Mouse (Mus musculus) forebrain, embryonic 11.5 days (tissue): ENCODE data around the gene Stk10. TPM values are rescaled to one million over a fixed set of nuclear protein-coding genes. Genes with fewer than 3 reads are reported as not detected.

Source experiments
- ATAC-seq: fragments of 200-750 bp; cut with Nextera tagmentation; replicated peaks from 2 replicates; pipeline ENCODE4 v1.8.0; 2017; ENCODE audit warnings: moderate TSS enrichment; ENCODE audit not compliant: low FRiP score
- DNase-seq: peaks from one replicate; pipeline ENCODE4 v3.0.0-alpha.2; 2017; ENCODE audit warnings: low spot score
- H3K27ac ChIP-seq: fragments of 300-500 bp; sonication (generic); 2 replicates; pipeline ENCODE4 v1.5.1; 2014; ENCODE audit warnings: low read depth, low read length
- H3K27me3 ChIP-seq: fragments of 300-500 bp; sonication (generic); 2 replicates; pipeline ENCODE4 v1.6.1; 2014; ENCODE audit warnings: mild to moderate bottlenecking, low read length, mixed read lengths; ENCODE audit not compliant: control insufficient read depth, insufficient read depth
- H3K36me3 ChIP-seq: fragments of 300-500 bp; sonication (generic); 2 replicates; pipeline ENCODE4 v1.6.1; 2014; ENCODE audit warnings: mild to moderate bottlenecking, low read length, moderate library complexity, mixed read lengths; ENCODE audit not compliant: control insufficient read depth, insufficient read depth
- H3K4me1 ChIP-seq: fragments of 300-500 bp; sonication (generic); replicated peaks from 2 replicates; pipeline ENCODE4 v1.6.1; 2014; ENCODE audit warnings: low read length, mixed read lengths; ENCODE audit not compliant: control insufficient read depth, insufficient read depth
- H3K4me2 ChIP-seq: fragments of 300-500 bp; sonication (generic); 2 replicates; pipeline ENCODE4 v1.6.1; 2014; ENCODE audit warnings: low read depth, mild to moderate bottlenecking, low read length, moderate library complexity, mixed read lengths; ENCODE audit not compliant: severe bottlenecking
- H3K4me3 ChIP-seq: fragments of 300-500 bp; sonication (generic); 2 replicates; pipeline ENCODE4 v1.5.1; 2014; ENCODE audit warnings: low read depth, low read length
- H3K9ac ChIP-seq: fragments of 300-500 bp; sonication (generic); 2 replicates; pipeline ENCODE4 v1.6.1; 2014; ENCODE audit warnings: low read length
- H3K9me3 ChIP-seq: fragments of 300-500 bp; sonication (generic); 2 replicates; pipeline ENCODE4 v1.6.1; 2016; ENCODE audit warnings: low read length, mixed read lengths; ENCODE audit not compliant: control insufficient read depth
- WGBS: fragments of 180-500 bp; shearing (Covaris S2); extraction: QIAGEN DNeasy Blood & Tissue Kit; methylation state at CpG from one replicate; pipeline ENCODE4 v1.1.7; 2014; 5-methylcytosine and 5-hydroxymethylcytosine counted together
- polyA plus RNA-seq: library from polyadenylated mRNA; unstranded; fragments of >200 nt; fragmentation: Nextera tagmentation; extraction: Ambion mirVana; gene quantifications from 2 replicates; pipeline ENCODE4 v1.2.1, GENCODE M21; 2014

Gene Stk10
- polyA plus RNA-seq, 1 experiment from 2014 or later, result 1.4 TPM

- H3K9me3 ChIP-seq, result no peaks in the 10 kb centered on the region
- no peaks in the 10 kb centered on the region for H3K36me3 ChIP-seq
- H3K4me3 ChIP-seq, result no peak overlapping the region
- no peak overlapping the region for H3K4me2 ChIP-seq
- no peak overlapping the region for H3K9ac ChIP-seq
- H3K27ac ChIP-seq, result no peak overlapping the region
- no peaks in the 10 kb centered on the region for H3K27me3 ChIP-seq
- no peak for DNase-seq
- ATAC-seq, result no peak
- no peaks in the 10 kb centered on the region; the same call in 1 of the 2 replicates for H3K4me1 ChIP-seq
- 93% methylated on average over 12 of the region's 12 CpGs for WGBS
Measured at GRCm38 (mm10) chr11:32555103-32555689, 22.1 kb downstream of the Stk10 start.

- H3K27ac ChIP-seq, result no peak overlapping the region
Measured at GRCm38 (mm10) chr11:32556333-32556990, 23.4 kb downstream of the Stk10 start.

GRCm38 (mm10) chr11:32558026-32558425, 24.9 kb downstream of the Stk10 start:
- Histone ChIP-seq H3K27me3 (no peaks in the 10 kb centered on the region), H3K4me1 (no peaks in the 10 kb centered on the region), H3K27ac (no peak overlapping the region), H3K9me3 (no peaks in the 10 kb centered on the region), H3K4me3 (no peak overlapping the region), H3K36me3 (no peaks in the 10 kb centered on the region), H3K4me2 (no peak overlapping the region), H3K9ac (no peak overlapping the region)
- ATAC-seq (no peak), DNase-seq (no peak)
- WGBS, result 96% methylated on average over 4 of the region's 4 CpGs

More at GRCm38 (mm10) chr11:32556333-32556990, 23.4 kb downstream of the Stk10 start:
- H3K27me3 ChIP-seq, result no peaks in the 10 kb centered on the region
- WGBS, result 74% methylated on average over 10 of the region's 10 CpGs
- DNase-seq (no peak), ATAC-seq (no peak)
- no peaks in the 10 kb centered on the region for H3K36me3 ChIP-seq
- no peak overlapping the region for H3K9ac ChIP-seq
- H3K4me2 ChIP-seq, result no peak overlapping the region
- no peaks in the 10 kb centered on the region for H3K9me3 ChIP-seq
- H3K4me3 ChIP-seq, result no peak overlapping the region
- H3K4me1 ChIP-seq, result no peaks in the 10 kb centered on the region; the same call in 1 of the 2 replicates

DNA sequence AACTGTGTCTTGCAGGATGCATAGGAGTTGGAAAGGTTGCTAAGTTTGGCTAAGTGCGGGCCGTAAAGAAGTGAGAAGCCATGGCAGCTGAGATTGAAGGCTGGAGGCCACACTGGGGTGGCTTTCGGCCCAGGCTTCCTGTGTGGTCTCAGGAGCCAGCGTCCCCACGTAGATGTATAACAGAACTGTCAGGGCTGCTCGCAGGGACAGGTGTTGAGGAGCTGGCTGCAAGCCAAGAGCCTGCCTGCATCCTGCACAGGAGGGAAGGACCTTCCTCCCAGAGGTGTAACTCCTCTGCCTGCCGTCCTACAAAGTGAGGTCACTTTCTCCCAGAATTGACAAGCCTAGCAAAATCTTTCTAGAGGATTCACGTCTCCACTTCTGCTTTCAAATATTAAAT, 25.6 kb downstream of the Stk10 start:
- no peak for DNase-seq
- H3K27ac ChIP-seq, result no peak overlapping the region
- H3K9me3 ChIP-seq, result no peaks in the 10 kb centered on the region
- 73% methylated on average over 8 of the region's 8 CpGs for WGBS
- H3K4me2 ChIP-seq, result no peak overlapping the region
- no peaks in the 10 kb centered on the region for H3K36me3 ChIP-seq
- H3K4me1 ChIP-seq, result no peaks in the 10 kb centered on the region
- H3K27me3 ChIP-seq, result no peaks in the 10 kb centered on the region
- no peak for ATAC-seq
- H3K9ac ChIP-seq, result no peak overlapping the region
- no peak overlapping the region for H3K4me3 ChIP-seq

DNA sequence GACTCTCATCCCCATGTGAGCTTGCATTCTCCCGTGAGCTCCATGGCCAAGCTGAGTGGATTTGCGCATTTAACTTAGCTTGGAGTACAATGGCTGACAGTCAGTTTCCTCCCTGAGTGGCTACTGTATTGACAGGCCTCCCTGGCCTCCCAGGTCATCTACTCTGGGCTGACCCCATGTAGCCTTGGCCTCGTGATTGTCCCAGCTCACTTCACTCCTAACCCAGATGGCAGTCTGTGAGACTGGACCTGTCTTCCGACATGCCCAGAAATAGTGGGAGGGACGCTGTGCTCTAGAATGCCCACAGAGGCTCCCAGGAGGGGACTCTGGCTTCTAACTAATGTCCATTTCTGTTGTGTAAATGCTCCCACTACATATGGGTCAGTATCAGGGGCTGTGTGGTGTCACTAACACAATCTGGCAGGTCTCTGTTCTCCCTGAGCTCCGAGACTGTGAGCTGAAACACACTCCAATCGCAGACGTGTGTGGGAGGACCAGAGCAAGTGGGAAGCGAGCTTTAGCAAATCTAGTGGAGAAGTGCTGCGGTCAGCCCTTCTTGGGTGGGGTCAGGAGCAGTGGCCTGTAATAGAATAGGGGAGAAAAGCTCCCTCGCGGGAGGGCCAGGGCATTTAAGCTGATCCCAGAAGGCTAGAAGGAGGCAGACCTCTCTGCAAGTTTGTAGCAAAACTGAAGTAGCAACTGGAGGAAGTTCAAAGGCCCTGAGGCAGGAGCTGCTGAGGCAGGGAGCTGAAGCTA, 27.1 kb downstream of the Stk10 start:
- Histone ChIP-seq H3K27ac (no peak overlapping the region), H3K4me2 (no peak overlapping the region), H3K27me3 (no peaks in the 10 kb centered on the region), H3K4me3 (no peak overlapping the region), H3K36me3 (no peaks in the 10 kb centered on the region), H3K9me3 (no peaks in the 10 kb centered on the region), H3K9ac (no peak overlapping the region), H3K4me1 (no peaks in the 10 kb centered on the region)
- 80% methylated on average over 12 of the region's 12 CpGs for WGBS
- DNase-seq (no peak), ATAC-seq (no peak)

- Histone ChIP-seq H3K36me3 (no peaks in the 10 kb centered on the region), H3K9me3 (no peaks in the 10 kb centered on the region), H3K4me2 (no peak overlapping the region), H3K4me3 (no peak overlapping the region), H3K27me3 (no peaks in the 10 kb centered on the region), H3K27ac (no peak overlapping the region), H3K9ac (no peak overlapping the region), H3K4me1 (no peaks in the 10 kb centered on the region)
- DNase-seq (no peak), ATAC-seq (no peak)
- WGBS, result 82% methylated on average over 10 of the region's 10 CpGs
Measured at GRCm38 (mm10) chr11:32561465-32562355, 28.6 kb downstream of the Stk10 start.

GRCm38 (mm10) chr11:32562706-32563105, 29.6 kb downstream of the Stk10 start:
- H3K4me1 ChIP-seq, result no peaks in the 10 kb centered on the region

DNA sequence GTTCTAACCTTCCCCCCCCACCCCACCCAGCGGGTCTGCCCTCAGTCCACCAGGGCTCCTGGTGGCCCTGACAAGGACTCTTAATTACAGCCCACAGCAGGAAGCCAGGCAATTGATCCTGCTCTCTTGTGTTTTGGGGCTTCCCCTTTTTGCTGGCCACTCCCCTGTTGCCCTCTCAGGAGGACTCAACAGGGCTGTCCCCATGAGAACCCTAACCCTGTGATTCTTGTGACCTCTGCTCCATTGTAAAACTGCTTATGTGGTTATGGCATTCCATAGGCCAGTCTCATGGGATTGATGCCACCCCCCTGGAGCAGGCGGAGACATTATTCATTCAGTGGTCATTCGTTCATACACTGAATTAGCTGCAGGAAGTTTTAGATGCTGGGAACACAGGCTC, 30.6 kb downstream of the Stk10 start:
- no peak overlapping the region for H3K4me2 ChIP-seq
- H3K27me3 ChIP-seq, result no peaks in the 10 kb centered on the region
- H3K27ac ChIP-seq, result no peak overlapping the region
- ATAC-seq (no peak), DNase-seq (no peak)
- H3K9me3 ChIP-seq, result no peaks in the 10 kb centered on the region
- no peaks in the 10 kb centered on the region for H3K4me1 ChIP-seq
- no peak overlapping the region for H3K4me3 ChIP-seq
- H3K36me3 ChIP-seq, result no peaks in the 10 kb centered on the region
- no peak overlapping the region for H3K9ac ChIP-seq
- 24% methylated on average over 3 of the region's 3 CpGs for WGBS

More at GRCm38 (mm10) chr11:32562706-32563105, 29.6 kb downstream of the Stk10 start:
- Histone ChIP-seq H3K4me3 (no peak overlapping the region), H3K36me3 (no peaks in the 10 kb centered on the region), H3K4me2 (no peak overlapping the region), H3K27me3 (no peaks in the 10 kb centered on the region), H3K9me3 (no peaks in the 10 kb centered on the region), H3K9ac (no peak overlapping the region), H3K27ac (no peak overlapping the region)
- 63% methylated on average over 5 of the region's 5 CpGs for WGBS
- no peak for DNase-seq
- no peak for ATAC-seq
